Mouse (Mus musculus) right cerebral cortex, postnatal 25 days (tissue): ENCODE data around the gene Trpm5.

Experiments
- DNase-seq: peaks from one replicate; pipeline ENCODE4 v3.0.0; 2022

Trpm5 gene

DNA sequence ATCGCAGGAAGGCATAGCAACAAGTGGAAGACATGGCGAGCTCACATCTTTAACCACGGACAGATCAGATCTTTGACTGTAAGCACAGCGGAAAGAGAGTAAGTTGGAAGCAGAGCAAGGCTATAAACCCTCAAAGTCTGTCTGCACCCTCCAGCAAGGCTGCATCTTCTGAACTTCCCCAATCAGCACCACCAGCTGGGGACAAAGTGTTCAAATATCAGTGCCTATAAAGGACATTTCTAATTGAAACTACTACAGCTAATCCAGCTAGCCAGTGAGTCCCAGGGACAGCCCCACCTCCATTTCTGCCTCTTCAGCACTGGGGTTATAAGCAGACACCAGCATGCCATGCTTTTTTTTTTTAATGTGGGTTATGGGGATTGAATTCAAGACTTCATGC is 57.1 kb downstream of the Trpm5 start:
- no peak for DNase-seq

GRCm38 (mm10) chr7:143036787-143037186 is 57.7 kb downstream of the Trpm5 start:
- no peak for DNase-seq

GRCm38 (mm10) chr7:143034519-143035450 is 59.7 kb downstream of the Trpm5 start:
- no peak for DNase-seq

DNA sequence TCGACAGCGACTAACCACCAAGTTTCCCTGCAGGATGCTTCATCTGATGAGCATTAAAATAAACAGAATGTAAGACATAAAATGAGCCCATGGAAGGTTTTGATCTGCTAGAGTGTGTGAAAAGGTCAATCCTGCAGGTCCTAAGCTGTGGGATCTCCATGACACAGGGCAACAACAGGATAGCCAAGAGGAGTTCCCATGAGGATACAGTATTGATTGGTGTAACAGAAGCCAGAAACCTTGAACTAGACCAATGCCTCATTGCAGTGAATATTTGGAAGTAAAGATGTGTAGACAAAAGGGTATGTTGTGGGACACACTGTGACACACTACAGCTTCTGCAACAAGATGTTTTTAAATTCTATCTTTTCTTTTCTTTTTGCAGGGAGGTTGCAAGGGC is 60.3 kb downstream of the Trpm5 start:
- no peak for DNase-seq

DNA sequence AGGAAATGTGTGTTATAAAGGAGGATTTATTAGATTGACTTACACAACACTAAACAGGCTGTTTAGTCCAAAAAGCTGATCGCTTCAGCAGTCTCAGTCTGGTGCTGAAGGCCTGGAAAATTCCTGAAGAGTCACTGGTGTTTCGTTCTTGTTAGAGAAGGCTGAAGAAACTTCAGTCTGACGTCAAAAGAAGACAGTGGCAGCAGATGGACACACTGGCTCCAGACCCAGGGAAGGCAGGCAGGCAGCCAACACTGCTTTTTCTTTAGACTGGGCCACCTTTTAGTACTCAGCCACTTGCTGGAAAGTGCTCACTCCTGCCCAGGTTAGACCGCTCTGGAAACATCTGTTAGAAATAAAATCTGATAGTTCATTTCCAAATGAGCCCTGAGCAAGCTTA is 60.9 kb downstream of the Trpm5 start:
- DNase-seq = no peak

DNA sequence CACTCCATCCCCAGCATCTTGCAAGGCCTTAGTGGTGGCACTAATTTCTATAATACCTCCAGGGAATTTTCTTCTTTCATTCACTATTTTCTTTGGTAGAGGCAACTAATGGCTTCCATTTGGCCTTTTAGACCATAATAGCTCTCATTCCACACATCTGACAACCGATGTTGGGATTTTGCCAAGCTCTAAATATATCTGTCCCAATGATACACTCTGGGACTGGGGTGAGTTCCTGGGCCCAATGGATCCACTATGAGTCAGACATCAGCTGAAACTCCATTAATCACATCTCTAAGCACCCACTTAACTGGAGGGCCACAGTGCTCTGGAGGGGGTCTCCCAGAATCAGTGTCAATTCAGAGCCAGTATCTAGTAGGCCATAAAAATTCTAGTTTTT is 62.6 kb downstream of the Trpm5 start:
- no peak for DNase-seq

GRCm38 (mm10) chr7:143027196-143027595 is 67.2 kb downstream of the Trpm5 start:
- no peak for DNase-seq

GRCm38 (mm10) chr7:143025496-143025895 is 68.9 kb downstream of the Trpm5 start:
- DNase-seq = no peak

DNA sequence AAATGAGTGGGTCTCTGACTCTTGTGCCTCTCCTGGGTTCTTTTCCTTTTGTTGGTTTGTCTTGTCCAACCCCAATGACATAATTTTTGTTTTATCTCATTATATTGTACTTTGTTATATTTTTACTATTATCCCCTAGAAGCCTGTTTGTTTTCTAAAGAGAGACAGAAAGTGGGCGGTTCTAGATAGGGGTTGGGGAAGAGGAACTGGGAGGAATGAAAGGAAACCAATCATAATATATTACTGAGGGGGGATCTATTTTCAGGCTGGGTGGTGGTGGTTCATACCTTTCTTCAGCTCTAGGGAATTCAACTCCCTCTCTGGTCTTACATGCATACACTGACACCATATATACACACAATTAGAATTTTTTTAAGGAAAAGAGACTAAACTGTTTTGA is 70.1 kb downstream of the Trpm5 start:
- no peak for DNase-seq

- DNase-seq = no peak
Measured at GRCm38 (mm10) chr7:143023499-143023898, 70.9 kb downstream of the Trpm5 start.

DNA sequence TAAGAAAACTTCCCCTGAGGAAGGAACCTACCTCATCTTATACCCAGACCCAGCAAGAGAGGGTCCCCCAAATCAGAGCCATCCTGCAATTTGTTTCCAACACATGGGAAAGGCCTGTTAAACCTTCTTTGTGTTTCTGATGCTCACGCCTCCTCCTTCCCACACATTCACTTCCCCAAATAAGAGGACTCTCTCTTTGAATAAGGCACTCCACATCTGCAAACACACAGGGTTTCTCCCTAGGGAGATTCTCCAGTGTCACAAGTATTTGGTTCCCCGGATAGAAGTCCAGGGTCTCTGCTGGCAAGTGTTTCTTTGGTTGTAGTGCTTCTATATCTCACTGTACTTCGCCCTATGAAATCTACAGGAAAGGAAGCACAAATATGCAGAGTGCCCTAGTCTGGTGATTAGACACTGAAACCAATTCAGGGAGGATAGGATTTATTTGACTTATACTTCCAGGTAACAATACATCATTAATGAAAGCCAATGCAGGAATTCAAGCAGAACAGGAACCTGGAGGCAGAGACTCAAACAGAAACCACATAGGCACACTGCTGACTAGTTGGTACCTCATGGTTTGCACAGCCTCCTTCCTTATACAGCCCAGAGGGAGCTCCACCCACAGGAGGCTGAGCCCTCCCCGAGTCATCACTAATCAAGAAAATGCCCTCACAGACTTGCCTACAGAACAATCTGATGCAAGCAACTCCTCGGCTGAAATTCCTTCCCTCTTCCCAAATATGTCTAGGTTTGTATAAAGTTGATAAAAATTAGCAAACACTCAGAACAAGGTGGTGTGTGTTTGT is 72.9 kb downstream of the Trpm5 start:
- no peak for DNase-seq

- no peak for DNase-seq
Measured at GRCm38 (mm10) chr7:143020764-143021163, 73.7 kb downstream of the Trpm5 start.

- no peak for DNase-seq
Measured at GRCm38 (mm10) chr7:143020040-143020439, 74.4 kb downstream of the Trpm5 start.
